Mouse (Mus musculus): ENCODE results near the gene Krtap5-1. TPM values are rescaled to one million over a fixed set of nuclear protein-coding genes. Genes with fewer than 3 reads are reported as not detected.
"Not testable (repeated sequence)": the region's sequence is repeated elsewhere in the genome, so short reads cannot be mapped to it uniquely, and the experiment has no call there.

Gene Krtap5-1
- polyA plus RNA-seq, 1 experiment, result not detected

DNA sequence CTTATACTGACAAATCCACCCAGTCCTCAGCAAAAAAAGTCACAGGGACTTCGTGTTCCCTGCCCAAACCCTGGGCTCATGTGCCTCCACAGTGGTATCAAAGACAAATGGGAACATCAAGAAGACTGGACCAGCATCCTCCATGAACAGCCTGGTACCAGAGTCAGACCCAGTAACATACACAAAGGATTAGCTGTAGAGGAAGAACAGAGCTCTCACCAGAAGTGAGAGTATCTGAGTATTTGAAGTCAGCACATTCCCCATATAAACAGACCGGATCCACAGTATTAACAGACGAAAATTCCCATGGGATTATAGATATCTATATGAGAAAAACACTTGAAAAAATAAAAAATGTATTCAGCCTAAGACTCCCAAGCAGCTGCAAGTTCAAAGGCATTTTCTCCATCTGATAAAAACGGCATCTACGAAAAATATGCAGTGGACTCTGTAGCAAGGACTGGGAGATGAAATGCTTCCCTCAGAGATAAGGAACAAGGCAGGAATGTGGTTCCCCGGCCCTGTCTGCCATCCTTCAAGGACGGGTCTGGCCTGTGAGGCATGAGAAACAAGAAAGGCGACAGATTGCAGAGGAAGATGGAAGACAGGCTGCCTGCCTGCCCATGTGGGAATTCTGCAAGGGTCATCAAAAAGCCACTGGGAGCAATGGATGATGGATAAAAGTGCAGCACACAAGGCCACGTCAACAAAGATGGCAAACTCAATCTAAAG is 30.0 kb upstream of the Krtap5-1 start:
- peaks cover 48% of the 10 kb centered on the region for H3K27me3 ChIP-seq (replicated peaks)
- peaks cover 24% of the 10 kb centered on the region for H3K4me1 ChIP-seq

GRCm38 (mm10) chr7:142323396-142324117 is 26.6 kb upstream of the Krtap5-1 start:
- Histone ChIP-seq H3K9me3 (no peaks in the 10 kb centered on the region), H3K4me3 (replicated peaks) (no peak overlapping the region), H3K4me1 (peaks cover 10% of the 10 kb centered on the region; the same call in 1 of the 2 replicates), H3K36me3 (replicated peaks; ENCODE audit: low read length) (no peaks in the 10 kb centered on the region), H3K27me3 (replicated peaks) (peaks cover 62% of the 10 kb centered on the region)
- TF ChIP-seq GATA1 (IDR thresholded peaks at IDR 0.05; ENCODE audit: borderline replicate concordance, low read length) (no peak), FLI1 (IDR thresholded peaks at IDR 0.05; ENCODE audit: low read length) (no peak)

More for the DNA sequence above, 30.0 kb upstream of the Krtap5-1 start:
- Histone ChIP-seq H3K36me3 (replicated peaks; ENCODE audit: low read length) (no peaks in the 10 kb centered on the region), H3K9me3 (no peaks in the 10 kb centered on the region), H3K4me3 (replicated peaks) (no peak overlapping the region)
- TF ChIP-seq GATA1 (IDR thresholded peaks at IDR 0.05; ENCODE audit: borderline replicate concordance, low read length) (no peak), FLI1 (IDR thresholded peaks at IDR 0.05; ENCODE audit: low read length) (no peak)

DNA sequence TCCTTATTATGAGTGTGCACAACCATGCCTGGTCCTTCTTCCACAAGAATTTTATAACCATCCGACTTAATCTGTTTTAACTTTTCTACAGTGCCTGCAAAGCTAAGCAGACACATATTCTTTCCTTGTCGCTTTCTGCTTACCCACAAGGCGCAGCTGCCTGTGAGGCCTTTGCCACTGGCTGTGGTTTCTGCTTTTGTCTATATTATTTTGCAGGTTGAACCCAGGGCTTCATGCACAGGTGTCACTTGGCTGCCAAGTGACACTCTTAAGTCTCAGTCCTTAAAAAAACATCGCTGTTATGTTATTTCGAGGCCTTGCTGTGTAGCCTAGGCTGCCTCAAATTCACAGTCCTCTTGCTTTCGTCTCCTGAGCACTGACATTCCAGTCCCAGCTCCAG is 25.7 kb upstream of the Krtap5-1 start:
- peaks cover 63% of the 10 kb centered on the region for H3K27me3 ChIP-seq (replicated peaks)
- TF ChIP-seq FLI1 (IDR thresholded peaks at IDR 0.05; ENCODE audit: low read length) (no peak), GATA1 (IDR thresholded peaks at IDR 0.05; ENCODE audit: borderline replicate concordance, low read length) (no peak)
- H3K9me3 ChIP-seq, result no peaks in the 10 kb centered on the region
- peaks cover 6% of the 10 kb centered on the region; the same call in 1 of the 2 replicates for H3K4me1 ChIP-seq
- no peak overlapping the region for H3K4me3 ChIP-seq (replicated peaks)
- no peaks in the 10 kb centered on the region for H3K36me3 ChIP-seq (replicated peaks; ENCODE audit: low read length)

- not testable (repeated sequence) for H3K4me3 ChIP-seq (replicated peaks); H3K36me3 ChIP-seq (replicated peaks; ENCODE audit: low read length); H3K9me3 ChIP-seq; H3K4me1 ChIP-seq
- peaks cover 62% of the 10 kb centered on the region for H3K27me3 ChIP-seq (replicated peaks)
Measured at GRCm38 (mm10) chr7:142321637-142322306, 24.9 kb upstream of the Krtap5-1 start.

- Histone ChIP-seq H3K4me1 (peaks cover 13% of the 10 kb centered on the region), H3K27me3 (replicated peaks) (peaks cover 57% of the 10 kb centered on the region), H3K9me3 (no peaks in the 10 kb centered on the region), H3K4me3 (replicated peaks) (no peak overlapping the region), H3K36me3 (replicated peaks; ENCODE audit: low read length) (no peaks in the 10 kb centered on the region)
- TF ChIP-seq FLI1 (IDR thresholded peaks at IDR 0.05; ENCODE audit: low read length) (no peak), GATA1 (IDR thresholded peaks at IDR 0.05; ENCODE audit: borderline replicate concordance, low read length) (no peak)
Measured at GRCm38 (mm10) chr7:142320906-142321305, 24.0 kb upstream of the Krtap5-1 start.

GRCm38 (mm10) chr7:142319124-142319523 is 22.2 kb upstream of the Krtap5-1 start:
- H3K9me3 ChIP-seq, result no peaks in the 10 kb centered on the region
- H3K27me3 ChIP-seq (replicated peaks), result peaks cover 53% of the 10 kb centered on the region
- H3K4me3 ChIP-seq (replicated peaks), result no peak overlapping the region
- H3K36me3 ChIP-seq (replicated peaks; ENCODE audit: low read length), result no peaks in the 10 kb centered on the region
- H3K4me1 ChIP-seq, result peaks cover 29% of the 10 kb centered on the region
- TF ChIP-seq FLI1 (IDR thresholded peaks at IDR 0.05; ENCODE audit: low read length), result no peak
- no peak for TF ChIP-seq GATA1 (IDR thresholded peaks at IDR 0.05; ENCODE audit: borderline replicate concordance, low read length)

DNA sequence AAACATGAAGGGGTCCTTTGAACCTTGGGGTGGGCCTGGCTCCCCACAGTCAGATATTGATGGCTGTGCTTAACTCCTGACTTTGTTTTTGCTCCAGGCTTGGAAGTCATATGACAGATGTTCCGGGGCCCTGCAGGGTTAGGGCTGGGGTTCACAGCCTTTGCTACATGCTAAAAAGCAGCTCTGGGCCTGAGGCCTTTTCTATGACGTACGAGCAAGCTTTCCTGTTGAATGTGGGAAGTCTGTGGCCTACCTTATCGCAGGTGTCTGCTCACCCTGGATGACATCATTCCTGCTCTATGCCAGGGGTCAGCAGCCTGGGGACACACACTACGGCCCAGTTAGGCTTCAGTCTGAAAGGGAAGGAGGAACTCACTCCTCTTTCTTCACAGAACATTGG is 20.3 kb upstream of the Krtap5-1 start:
- TF ChIP-seq GATA1 (IDR thresholded peaks at IDR 0.05; ENCODE audit: borderline replicate concordance, low read length) (no peak), FLI1 (IDR thresholded peaks at IDR 0.05; ENCODE audit: low read length) (no peak)
- Histone ChIP-seq H3K36me3 (replicated peaks; ENCODE audit: low read length) (no peaks in the 10 kb centered on the region), H3K4me1 (peaks cover 36% of the 10 kb centered on the region), H3K9me3 (no peaks in the 10 kb centered on the region), H3K4me3 (replicated peaks) (no peak overlapping the region), H3K27me3 (replicated peaks) (peaks cover 47% of the 10 kb centered on the region)

DNA sequence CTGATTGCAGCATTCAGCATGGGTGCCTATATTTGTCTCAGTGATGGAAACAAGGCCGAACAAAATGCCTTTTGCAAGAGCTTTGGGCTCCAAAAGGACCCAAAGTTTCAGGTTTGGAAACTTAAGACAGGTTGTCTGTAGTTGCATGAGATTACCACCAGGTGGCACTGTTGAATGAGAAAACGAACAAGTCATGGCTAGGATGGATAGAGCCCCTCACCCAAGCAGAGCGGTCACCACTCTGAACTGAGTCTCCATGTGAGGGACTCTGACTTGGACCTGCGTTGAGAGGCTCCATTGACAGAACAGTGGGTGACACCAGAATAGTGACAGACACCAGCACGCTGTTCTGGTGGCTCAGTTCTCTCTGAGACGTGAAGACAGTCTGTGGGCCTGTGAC is 19.6 kb upstream of the Krtap5-1 start:
- Histone ChIP-seq H3K27me3 (replicated peaks) (peaks cover 53% of the 10 kb centered on the region), H3K4me1 (peaks cover 37% of the 10 kb centered on the region), H3K9me3 (no peaks in the 10 kb centered on the region), H3K36me3 (replicated peaks; ENCODE audit: low read length) (no peaks in the 10 kb centered on the region), H3K4me3 (replicated peaks) (no peak overlapping the region)
- TF ChIP-seq GATA1 (IDR thresholded peaks at IDR 0.05; ENCODE audit: borderline replicate concordance, low read length), result no peak
- no peak for TF ChIP-seq FLI1 (IDR thresholded peaks at IDR 0.05; ENCODE audit: low read length)

- no peaks in the 10 kb centered on the region for H3K36me3 ChIP-seq (replicated peaks; ENCODE audit: low read length)
- 0 out of 2 replicates have a peak, but pooled peaks cover 1% of the 10 kb centered on the region for H3K9me3 ChIP-seq
- peaks cover 32% of the 10 kb centered on the region for H3K4me1 ChIP-seq
- H3K27me3 ChIP-seq (replicated peaks), result peaks cover 48% of the 10 kb centered on the region
- peak overlapping the region; percentile 1 for H3K4me3 ChIP-seq (replicated peaks)
- TF ChIP-seq GATA1 (IDR thresholded peaks at IDR 0.05; ENCODE audit: borderline replicate concordance, low read length) (no peak), FLI1 (IDR thresholded peaks at IDR 0.05; ENCODE audit: low read length) (no peak)
Measured at GRCm38 (mm10) chr7:142314600-142315285, 17.8 kb upstream of the Krtap5-1 start.

- H3K36me3 ChIP-seq (replicated peaks; ENCODE audit: low read length); H3K4me3 ChIP-seq (replicated peaks); H3K9me3 ChIP-seq: not testable (repeated sequence)
- Histone ChIP-seq H3K4me1 (peaks cover 17% of the 10 kb centered on the region), H3K27me3 (replicated peaks) (peaks cover 57% of the 10 kb centered on the region)
Measured at GRCm38 (mm10) chr7:142303929-142304328, 7.0 kb upstream of the Krtap5-1 start.
